32 mouse cellular contexts compared by ENCODE assay signal in the genomic region with DNA sequence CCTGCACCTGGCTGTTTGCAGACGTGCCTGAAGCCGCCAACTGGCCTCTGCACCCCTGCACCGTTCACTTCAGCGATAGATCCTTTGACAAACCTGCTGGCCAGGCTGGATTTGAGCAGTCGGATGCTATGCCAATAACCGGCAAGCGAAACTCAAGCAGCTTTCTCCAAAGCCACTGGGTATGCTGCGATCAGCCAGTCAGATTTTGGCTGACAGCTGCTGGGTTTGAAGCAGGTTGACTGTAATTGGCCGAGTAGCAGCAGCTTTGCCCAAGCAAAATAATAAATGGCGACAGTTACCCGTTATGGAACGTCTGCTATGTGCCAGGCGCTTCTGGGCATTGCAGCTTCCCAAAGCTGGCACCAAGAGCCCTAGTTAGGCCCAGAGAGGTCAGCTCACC. TPM values are rescaled to one million over a fixed set of nuclear protein-coding genes. Genes with fewer than 3 reads are reported as not detected.
DNase-seq lines count a peak whose midpoint lies in the region; ATAC-seq and TF ChIP-seq lines count a peak whose summit lies in the region.
"Had no signal": no experiment of that assay in that cellular context is flagged by ENCODE, and none has a peak within 500 bp of the region (broad histone marks: within the 10 kb centered on the region; RNA-seq: fewer than 3 reads in every experiment).

No protein-coding gene starts in this region.

- H3K27ac ChIP-seq in gastrocnemius, adult 2 months = no peak overlapping the region
- no peak overlapping the region for H3K27ac ChIP-seq in midbrain, postnatal 0 days (ENCODE audit: low read depth, low read length)
- no peak overlapping the region for H3K27ac ChIP-seq in midbrain, embryonic 16.5 days (ENCODE audit: low read length)
- H3K27ac ChIP-seq: embryonic facial prominence, embryonic 12.5 days; heart, embryonic 10.5 days; heart, embryonic 15.5 days; hindbrain, embryonic 12.5 days; kidney, postnatal 0 days; liver, embryonic 15.5 days; lung, embryonic 15.5 days; midbrain, embryonic 10.5 days; midbrain, embryonic 15.5 days; neural tube, embryonic 12.5 days had no signal

- H3K27me3 ChIP-seq in midbrain, postnatal 0 days (ENCODE audit: insufficient read depth, low read length) = no peaks in the 10 kb centered on the region
- H3K27me3 ChIP-seq in midbrain, embryonic 16.5 days (ENCODE audit: control insufficient read depth, insufficient read depth, low read depth, low read length) = no peaks in the 10 kb centered on the region
- H3K27me3 ChIP-seq: embryonic facial prominence, embryonic 12.5 days; hindbrain, embryonic 12.5 days; liver, embryonic 15.5 days; lung, embryonic 15.5 days; midbrain, embryonic 15.5 days; neural tube, embryonic 12.5 days had no signal

- no peak overlapping the region for H3K4me3 ChIP-seq in gastrocnemius, adult 2 months
- H3K4me3 ChIP-seq in midbrain, postnatal 0 days (ENCODE audit: low read depth, low read length) = no peak overlapping the region
- no peak overlapping the region for H3K4me3 ChIP-seq in midbrain, embryonic 16.5 days (ENCODE audit: low read depth, low read length)
- H3K4me3 ChIP-seq: embryonic facial prominence, embryonic 12.5 days; heart, embryonic 10.5 days; heart, embryonic 15.5 days; hindbrain, embryonic 12.5 days; liver, embryonic 15.5 days; lung, embryonic 15.5 days; midbrain, embryonic 10.5 days; midbrain, embryonic 15.5 days; myocyte; neural tube, embryonic 12.5 days had no signal

- no peaks in the 10 kb centered on the region for H3K36me3 ChIP-seq in midbrain, postnatal 0 days (ENCODE audit: insufficient read depth, low read length)
- no peaks in the 10 kb centered on the region for H3K36me3 ChIP-seq in midbrain, embryonic 16.5 days (ENCODE audit: control insufficient read depth, insufficient read depth, low read length)
- H3K36me3 ChIP-seq: embryonic facial prominence, embryonic 12.5 days; heart, embryonic 10.5 days; heart, embryonic 15.5 days; hindbrain, embryonic 12.5 days; liver, embryonic 15.5 days; lung, embryonic 15.5 days; midbrain, embryonic 10.5 days; midbrain, embryonic 15.5 days; neural tube, embryonic 12.5 days had no signal

- no peak overlapping the region for H3K9ac ChIP-seq in midbrain, postnatal 0 days (replicated peaks; ENCODE audit: low read length, poor library complexity, severe bottlenecking)
- no peak overlapping the region for H3K9ac ChIP-seq in midbrain, embryonic 16.5 days (ENCODE audit: low read depth, low read length)
- H3K9ac ChIP-seq: embryonic facial prominence, embryonic 12.5 days; heart, embryonic 15.5 days; hindbrain, embryonic 12.5 days; liver, embryonic 15.5 days; lung, embryonic 15.5 days; midbrain, embryonic 15.5 days; neural tube, embryonic 12.5 days had no signal

- WGBS in midbrain, postnatal 0 days = 70% methylated on average over 13 of the region's 13 CpGs
- WGBS in midbrain, embryonic 16.5 days = 77% methylated on average over 13 of the region's 13 CpGs

- no peak for TF ChIP-seq CTCF in gastrocnemius, adult 2 months (IDR thresholded peaks at IDR 0.05)
- no peak for TF ChIP-seq CTCF in midbrain, postnatal 0 days (IDR thresholded peaks at IDR 0.05)

- DNase-seq in cerebellum, postnatal 10 days = peak; percentile 75 to 77
- no peak for DNase-seq in cerebellum, adult 8-10 months
- peak; percentile 24 for DNase-seq in gastrocnemius, adult 2 months
- no peak for DNase-seq in gastrocnemius, adult 18-20 months (ENCODE audit: low spot score)
- peak; percentile 70 for DNase-seq in midbrain, postnatal 0 days (ENCODE audit: low spot score)
- DNase-seq in layer of hippocampus, adult 11-12 months (ENCODE audit: low spot score) = no peak
- DNase-seq: cerebellum, adult 18-20 months; embryo, embryonic 11 days; gastrocnemius, postnatal 10 days; heart, adult 11 months; kidney, adult 8-10 months; kidney, postnatal 4 days; layer of hippocampus, postnatal 36 days; liver; thymus, postnatal 4 days had no signal

- no peaks in the 10 kb centered on the region for H3K9me3 ChIP-seq in midbrain, postnatal 0 days (ENCODE audit: low read length)
- no peaks in the 10 kb centered on the region for H3K9me3 ChIP-seq in midbrain, embryonic 16.5 days (replicated peaks; ENCODE audit: control insufficient read depth, low read length, poor library complexity, severe bottlenecking)
- H3K9me3 ChIP-seq: embryonic facial prominence, embryonic 12.5 days; heart, embryonic 10.5 days; heart, embryonic 15.5 days; hindbrain, embryonic 12.5 days; liver, embryonic 15.5 days; lung, embryonic 15.5 days; midbrain, embryonic 10.5 days; midbrain, embryonic 15.5 days; neural tube, embryonic 12.5 days had no signal

- H3K4me2 ChIP-seq in midbrain, postnatal 0 days (ENCODE audit: low read depth, low read length, poor library complexity, severe bottlenecking) = no peak overlapping the region
- no peak overlapping the region for H3K4me2 ChIP-seq in midbrain, embryonic 16.5 days (ENCODE audit: low read length)
- H3K4me2 ChIP-seq: embryonic facial prominence, embryonic 12.5 days; heart, embryonic 15.5 days; hindbrain, embryonic 12.5 days; liver, embryonic 15.5 days; lung, embryonic 15.5 days; midbrain, embryonic 15.5 days; neural tube, embryonic 12.5 days had no signal

- intact Hi-C loops in gastrocnemius, adult 2 months (cut with DNase I) = no loop called here

- H3K4me1 ChIP-seq in midbrain, postnatal 0 days (ENCODE audit: insufficient read depth, low read length) = no peaks in the 10 kb centered on the region
- H3K4me1 ChIP-seq in midbrain, embryonic 16.5 days (ENCODE audit: control insufficient read depth, insufficient read depth, low read length) = no peaks in the 10 kb centered on the region
- H3K4me1 ChIP-seq: embryonic facial prominence, embryonic 12.5 days; heart, embryonic 15.5 days; liver, embryonic 15.5 days; lung, embryonic 15.5 days; midbrain, embryonic 15.5 days had no signal

- ATAC-seq in midbrain, postnatal 0 days (ENCODE audit: low FRiP score) = no peak
- ATAC-seq in midbrain, embryonic 16.5 days = no peak
- ATAC-seq: CD4-positive, CD25-positive, alpha-beta regulatory T cell, adult 4 months; intestine, embryonic 16.5 days; midbrain, embryonic 15.5 days had no signal

RNA-seq across cellular contexts. Expression of a gene that starts 55.7 kb away (rescaled TPM):
- total RNA-seq in gastrocnemius, adult 2 months (2021) = 1 to 10 TPM; 1.8 to 1.9 TPM
- 1 to 10 TPM; 1.1 to 1.5 TPM for total RNA-seq in gastrocnemius, adult 18-20 months (2021)
- total RNA-seq in midbrain, postnatal 0 days (2014; rRNA removed) = 34.9 and 36.0 TPM in 2 replicates
- 3.0 and 3.4 TPM in 2 replicates for polyA plus RNA-seq in midbrain, postnatal 0 days (2015; fragmentation: Nextera tagmentation; extraction: Ambion mirVana)
- 2.3 and 4.4 TPM in 2 replicates for polyA plus RNA-seq in midbrain, embryonic 16.5 days (2015; fragmentation: Nextera tagmentation; extraction: Ambion mirVana)
- total RNA-seq: heart, postnatal 25 days; megakaryocyte progenitor cell, adult 5-6 weeks had no signal
- polyA plus RNA-seq: CD4-positive, CD25-positive, alpha-beta regulatory T cell, adult 4 months; heart, embryonic 15.5 days; intestine, embryonic 16.5 days; kidney, postnatal 0 days; stomach, embryonic 14.5 days had no signal

Comparison
In these comparisons a context has a peak if more than half of its experiments do, and no peak if none do; other contexts are left out.
1. DNase-seq: peak in cerebellum, postnatal 10 days (2 of 2), gastrocnemius, adult 2 months (single experiment) and midbrain, postnatal 0 days (single experiment); none in cerebellum, adult 8-10 months (single experiment), gastrocnemius, adult 18-20 months (single experiment) and layer of hippocampus, adult 11-12 months (single experiment).
2. RNA of a gene that starts 55.7 kb away (total RNA-seq): 34.9 to 36.0 TPM in midbrain, postnatal 0 days; 1.8 to 1.9 TPM in gastrocnemius, adult 2 months and 1.1 to 1.5 TPM in gastrocnemius, adult 18-20 months; every median in the first group is over 10 times any median in the second.